ENCODE assay signal across 18 mouse cellular contexts in the genomic region with DNA sequence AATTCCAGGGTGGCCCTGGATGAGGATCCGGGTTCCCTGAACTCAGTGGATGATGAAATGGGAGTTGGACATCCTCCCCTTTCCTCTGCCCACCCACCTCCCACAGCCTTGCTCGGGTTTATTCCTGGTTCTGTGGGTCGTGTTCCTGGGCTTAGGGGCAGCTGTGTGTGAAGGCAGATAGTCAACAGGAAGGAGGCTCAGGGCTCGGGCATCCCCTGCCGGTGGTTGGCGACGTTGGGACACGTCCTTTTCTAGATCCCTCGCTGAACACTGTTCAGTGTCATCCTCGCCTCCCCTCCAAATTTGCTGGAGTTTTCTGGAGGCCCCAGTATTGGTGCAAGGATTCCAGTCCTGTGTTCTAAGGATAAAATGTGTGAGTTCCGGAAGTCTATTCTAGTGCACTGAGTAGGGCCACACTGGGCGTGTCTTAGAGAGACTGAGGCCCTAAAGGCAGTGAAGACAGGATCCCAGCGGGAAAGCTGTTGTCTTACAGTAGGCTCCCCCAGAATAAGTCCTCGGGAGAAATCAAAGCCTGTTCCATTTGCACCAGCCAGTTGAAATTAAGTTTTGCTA. TPM values are rescaled to one million over a fixed set of nuclear protein-coding genes. Genes with fewer than 3 reads are reported as not detected.
DNase-seq lines count a peak whose midpoint lies in the region; ATAC-seq and TF ChIP-seq lines count a peak whose summit lies in the region.
"Had no signal": no experiment of that assay in that cellular context is flagged by ENCODE, and none has a peak within 500 bp of the region (broad histone marks: within the 10 kb centered on the region; RNA-seq: fewer than 3 reads in every experiment).

No protein-coding gene starts in this region.

- peak in 1 of 2 experiments; percentile 71; a peak in 2 of 4 replicates for TF ChIP-seq CTCF in CH12.LX (conservative IDR thresholded peaks at IDR 0.05 in 1 of 2, IDR thresholded peaks at IDR 0.05 in 1 of 2; ENCODE audit: low read depth in 2 of 2, low read length in 2 of 2)

- peaks cover 29 to 41% of the 10 kb centered on the region in 2 experiments for H3K4me1 ChIP-seq in CH12.LX (ENCODE audit: control insufficient read depth in 1 of 2, insufficient read depth in 2 of 2)
- peaks cover 68% of the 10 kb centered on the region for H3K4me1 ChIP-seq in megakaryocyte, embryonic 14.5 days
- H3K4me1 ChIP-seq: forebrain, embryonic 13.5 days; heart, embryonic 15.5 days; midbrain, embryonic 12.5 days had no signal

- no peaks in the 10 kb centered on the region for H3K36me3 ChIP-seq in CH12.LX (replicated peaks in 1 of 2; ENCODE audit: control insufficient read depth in 1 of 2, insufficient read depth in 1 of 2, low read length in 1 of 2)
- peaks cover 1% of the 10 kb centered on the region for H3K36me3 ChIP-seq in megakaryocyte, embryonic 14.5 days (replicated peaks; ENCODE audit: low read length)
- H3K36me3 ChIP-seq: heart, embryonic 15.5 days; lung, embryonic 15.5 days; midbrain, embryonic 12.5 days had no signal

- no peak overlapping the region for H3K27ac ChIP-seq in CH12.LX (ENCODE audit: insufficient read depth, low read depth)
- H3K27ac ChIP-seq: forebrain, embryonic 13.5 days; heart, embryonic 15.5 days; hindbrain, embryonic 14.5 days; lung, embryonic 15.5 days; midbrain, embryonic 12.5 days had no signal

- DNase-seq in 416B (ENCODE audit: low read depth), result peak; percentile 82
- DNase-seq in CH12.LX (ENCODE audit: extremely low read depth), result no peak
- no peak for DNase-seq in spleen, postnatal 10 days (ENCODE audit: low spot score in 2 of 2)
- DNase-seq in urinary bladder, postnatal 14 days (ENCODE audit: low spot score), result no peak
- no peak for DNase-seq in urinary bladder, postnatal 4 days (ENCODE audit: low spot score in 2 of 2)
- DNase-seq: adrenal gland, adult 2 months; cerebellum, adult 9-10 months; embryo, embryonic 11 days; kidney, adult 18-20 months; right cerebral cortex, adult 18-20 months had no signal

- no peak for TF ChIP-seq EP300 in CH12.LX (IDR thresholded peaks at IDR 0.05; ENCODE audit: low read length)

- H3K9ac ChIP-seq in CH12.LX (ENCODE audit: insufficient read depth, low read depth), result no peak overlapping the region; the same call in 1 of the 2 replicates
- H3K9ac ChIP-seq: forebrain, embryonic 13.5 days; heart, embryonic 15.5 days; hindbrain, embryonic 14.5 days; lung, embryonic 15.5 days; midbrain, embryonic 12.5 days had no signal

- dilution Hi-C loops in CH12.LX (cut with MboI; ENCODE audit: extremely low pct_ligation_motif_present, extremely low pct_unique_long_range_greater_than_20kb, low sequenced_read_pairs), result no loop called here

- no peak for TF ChIP-seq POLR2A in CH12.LX (IDR thresholded peaks at IDR 0.05; ENCODE audit: low read depth, low read length)

- no peaks in the 10 kb centered on the region for H3K27me3 ChIP-seq in CH12.LX (replicated peaks)
- H3K27me3 ChIP-seq in megakaryocyte, embryonic 14.5 days (replicated peaks), result no peaks in the 10 kb centered on the region
- H3K27me3 ChIP-seq: forebrain, embryonic 13.5 days; heart, embryonic 15.5 days; lung, embryonic 15.5 days; midbrain, embryonic 12.5 days had no signal

- ATAC-seq in common myeloid progenitor, adult 5-6 weeks (replicated peaks; ENCODE audit: low read depth, poor library complexity, severe bottlenecking), result peak; percentile 76
- ATAC-seq: forebrain, embryonic 13.5 days had no signal

- no peaks in the 10 kb centered on the region for H3K79me2 ChIP-seq in CH12.LX (replicated peaks; ENCODE audit: control insufficient read depth, extremely low read depth, insufficient read depth, poor library complexity, severe bottlenecking)

- no peak overlapping the region for H3K4me3 ChIP-seq in CH12.LX (replicated peaks in 1 of 3; ENCODE audit: low read depth in 2 of 3, low read length in 2 of 3, poor library complexity in 1 of 3)
- peak overlapping the region; percentile 90 for H3K4me3 ChIP-seq in megakaryocyte, embryonic 14.5 days (replicated peaks)
- H3K4me3 ChIP-seq: forebrain, embryonic 13.5 days; heart, embryonic 15.5 days; lung, embryonic 15.5 days; midbrain, embryonic 12.5 days had no signal

- peak; percentile 64 for TF ChIP-seq RAD21 in CH12.LX (IDR thresholded peaks at IDR 0.05; ENCODE audit: low read depth, low read length)

- in situ Hi-C loops in CH12.LX (cut with MboI; ENCODE audit: low pct_ligation_motif_present, low pct_unique_long_range_greater_than_20kb, low sequenced_read_pairs), result loop anchor here (25.0 kb wide), 1 partner anchor 371 kb away; no protein-coding TSS in a partner anchor

- H3K9me3 ChIP-seq in CH12.LX (replicated peaks; ENCODE audit: low read length), result peaks cover under 1% of the 10 kb centered on the region
- H3K9me3 ChIP-seq in megakaryocyte, embryonic 14.5 days, result peaks cover under 1% of the 10 kb centered on the region; the same call in 1 of the 2 replicates
- H3K9me3 ChIP-seq: forebrain, embryonic 13.5 days; heart, embryonic 15.5 days; lung, embryonic 15.5 days; midbrain, embryonic 12.5 days had no signal

- no peak overlapping the region for H3K4me2 ChIP-seq in CH12.LX (ENCODE audit: insufficient read depth, low read depth, poor library complexity, severe bottlenecking)
- H3K4me2 ChIP-seq: forebrain, embryonic 13.5 days; heart, embryonic 15.5 days; hindbrain, embryonic 14.5 days; lung, embryonic 15.5 days; midbrain, embryonic 12.5 days had no signal

TF ChIP-seq in CH12.LX, 34 proteins besides CTCF, POLR2A, EP300 and RAD21:
- TF ChIP-seq IRF4 (IDR thresholded peaks at IDR 0.05; ENCODE audit: low read depth, low read length) (peak; percentile 47; the same call in 1 of the 2 replicates), USF1 (IDR thresholded peaks at IDR 0.05; ENCODE audit: low read depth, low read length) (no peak), ZNF384 (IDR thresholded peaks at IDR 0.05; ENCODE audit: low read depth, low read length) (no peak), SMC3 (IDR thresholded peaks at IDR 0.05; ENCODE audit: low read depth, low read length) (peak; percentile 79), UBTF (IDR thresholded peaks at IDR 0.05; ENCODE audit: low read depth, low read length) (no peak), NELFE (IDR thresholded peaks at IDR 0.05; ENCODE audit: low read depth, low read length) (no peak), HCFC1 (IDR thresholded peaks at IDR 0.05; ENCODE audit: low read depth, low read length) (peak; percentile 13; the same call in 1 of the 2 replicates), POLR2AphosphoS2 (IDR thresholded peaks at IDR 0.05; ENCODE audit: low read depth, low read length) (no peak), ETS1 (conservative IDR thresholded peaks at IDR 0.05; ENCODE audit: low read depth, low read length) (no peak), ZKSCAN1 (IDR thresholded peaks at IDR 0.05; ENCODE audit: borderline replicate concordance, low read depth, low read length) (peak; percentile 87), E2F4 (IDR thresholded peaks at IDR 0.05; ENCODE audit: insufficient replicate concordance, low read depth, low read length) (no peak), TCF12 (IDR thresholded peaks at IDR 0.05; ENCODE audit: low read depth, low read length) (0 out of 2 replicates have a peak, but pooled peaks have one; percentile 31), ELF1 (IDR thresholded peaks at IDR 0.05; ENCODE audit: low read depth, low read length) (no peak), MEF2A (IDR thresholded peaks at IDR 0.05; ENCODE audit: borderline replicate concordance, low read depth, low read length) (peak; percentile 58), BHLHE40 (IDR thresholded peaks at IDR 0.05; ENCODE audit: low read depth, low read length) (no peak), SIN3A (IDR thresholded peaks at IDR 0.05; ENCODE audit: low read length) (no peak)

RNA-seq across cellular contexts. Expression of a gene that starts 19.4 kb away (rescaled TPM):
- total RNA-seq in CH12.LX (2012; rRNA removed), result 0.25 TPM in 1 of 2 replicates, not detected in the other
- not detected in 2 replicates for total RNA-seq in CH12.LX (2014; rRNA removed)
- polyA plus RNA-seq in CH12.LX (2012; ENCODE audit: insufficient read length, low read depth), result not detected in 2 replicates
- 143 and 146 TPM in 2 replicates for total RNA-seq in common myeloid progenitor, adult 5-6 weeks (2017)
- polyA plus RNA-seq in megakaryocyte, embryonic 14.5 days (2012; ENCODE audit: insufficient read depth, low replicate concordance), result 28.6 and 151 TPM in 2 replicates

RNA-seq across cellular contexts. Expression of a gene that starts 24.2 kb away (rescaled TPM):
- total RNA-seq in CH12.LX (2012; rRNA removed) (55.5 and 62.0 TPM in 2 replicates), CH12.LX (2014; rRNA removed) (32.9 and 33.6 TPM in 2 replicates)
- polyA plus RNA-seq in CH12.LX (2012; ENCODE audit: insufficient read length, low read depth), result 10.9 and 14.8 TPM in 2 replicates
- 120 and 124 TPM in 2 replicates for total RNA-seq in common myeloid progenitor, adult 5-6 weeks (2017)
- polyA plus RNA-seq in megakaryocyte, embryonic 14.5 days (2012; ENCODE audit: insufficient read depth, low replicate concordance), result 27.5 and 76.2 TPM in 2 replicates

RNA-seq across cellular contexts. Expression of a gene that starts 26.5 kb away (rescaled TPM):
- total RNA-seq in CH12.LX (2012; rRNA removed) (not detected in 2 replicates), CH12.LX (2014; rRNA removed) (not detected in 2 replicates)
- polyA plus RNA-seq in CH12.LX (2012; ENCODE audit: insufficient read length, low read depth), result not detected in 2 replicates
- total RNA-seq in common myeloid progenitor, adult 5-6 weeks (2017), result 8.2 TPM in 1 of 2 replicates, not detected in the other
- polyA plus RNA-seq in megakaryocyte, embryonic 14.5 days (2012; ENCODE audit: insufficient read depth, low replicate concordance), result 0.91 TPM in 1 of 2 replicates, not detected in the other
- polyA plus RNA-seq: forebrain, embryonic 13.5 days; limb, embryonic 11.5 days had no signal

RNA-seq across cellular contexts. Expression of a gene that starts 35.4 kb away (rescaled TPM):
- total RNA-seq in CH12.LX (2012; rRNA removed) (128 and 136 TPM in 2 replicates), CH12.LX (2014; rRNA removed) (314 and 381 TPM in 2 replicates)
- 159 and 213 TPM in 2 replicates for polyA plus RNA-seq in CH12.LX (2012; ENCODE audit: insufficient read length, low read depth)
- total RNA-seq in common myeloid progenitor, adult 5-6 weeks (2017), result 275 and 332 TPM in 2 replicates
- polyA plus RNA-seq in megakaryocyte, embryonic 14.5 days (2012; ENCODE audit: insufficient read depth, low replicate concordance), result 93.8 and 722 TPM in 2 replicates

RNA-seq across cellular contexts. Expression of a gene that starts 35.5 kb away (rescaled TPM):
- total RNA-seq in CH12.LX (2012; rRNA removed) (not detected in 2 replicates), CH12.LX (2014; rRNA removed) (not detected in 2 replicates)
- polyA plus RNA-seq in CH12.LX (2012; ENCODE audit: insufficient read length, low read depth), result not detected in 2 replicates
- total RNA-seq in common myeloid progenitor, adult 5-6 weeks (2017), result 0.96 TPM in 1 of 2 replicates, not detected in the other
- polyA plus RNA-seq in megakaryocyte, embryonic 14.5 days (2012; ENCODE audit: insufficient read depth, low replicate concordance), result not detected in 2 replicates
- total RNA-seq: adrenal gland, adult 2 months had no signal
- polyA plus RNA-seq: adrenal gland, adult 2 months; forebrain, embryonic 13.5 days; heart, embryonic 15.5 days; hindbrain, embryonic 14.5 days; limb, embryonic 11.5 days; lung, embryonic 15.5 days; midbrain, embryonic 12.5 days had no signal

Comparison
In these comparisons a context has a peak if more than half of its experiments do, and no peak if none do; other contexts are left out.
1. RNA of a gene that starts 19.4 kb away (total RNA-seq): 143 to 146 TPM in common myeloid progenitor, adult 5-6 weeks; 0.25 TPM in CH12.LX; every median in the first group is over 100 times any median in the second.